Mouse (Mus musculus) midbrain, embryonic 10.5 days (tissue): Measurements from ENCODE around the gene Slc2a12. TPM values are rescaled to one million over a fixed set of nuclear protein-coding genes. Genes with fewer than 3 reads are reported as not detected.
A peak's percentile ranks its signal among the peaks of the same experiment; 100 is the strongest.

Source experiments
- DNase-seq: peaks from one replicate; pipeline ENCODE4 v3.0.0-alpha.2; 2017; ENCODE audit warnings: low spot score
- H3K27ac ChIP-seq: fragments of 300-500 bp; sonication (generic); replicated peaks from 2 replicates; pipeline ENCODE4 v1.5.1; 2016; ENCODE audit warnings: mild to moderate bottlenecking
- H3K27me3 ChIP-seq: fragments of 300-500 bp; sonication (generic); 2 replicates; pipeline ENCODE4 v1.6.1; 2016; ENCODE audit warnings: low read depth, mild to moderate bottlenecking; ENCODE audit not compliant: poor library complexity, severe bottlenecking
- H3K36me3 ChIP-seq: fragments of 300-500 bp; sonication (generic); 2 replicates; pipeline ENCODE4 v1.6.1; 2016; ENCODE audit warnings: mild to moderate bottlenecking, moderate library complexity
- H3K4me1 ChIP-seq: fragments of 300-500 bp; sonication (generic); 2 replicates; pipeline ENCODE4 v1.6.1; 2016
- H3K4me3 ChIP-seq: fragments of 300-500 bp; sonication (generic); 2 replicates; pipeline ENCODE4 v1.5.1; 2016; ENCODE audit warnings: mild to moderate bottlenecking, moderate library complexity
- H3K9me3 ChIP-seq: fragments of 300-500 bp; sonication (generic); replicated peaks from 2 replicates; pipeline ENCODE4 v1.6.1; 2016; ENCODE audit warnings: mild to moderate bottlenecking
- WGBS: fragments of 180-500 bp; shearing (Covaris S2); methylation state at CpG from one replicate; pipeline ENCODE4 v1.1.7; 2016; 5-methylcytosine and 5-hydroxymethylcytosine counted together
- microRNA-seq: library from miRNA; unstranded; fragments of <30 nt; microRNA quantifications from one replicate; pipeline ENCODE4, GENCODE M21; 2017
- polyA plus RNA-seq: library from polyadenylated mRNA; unstranded; fragments of >200 nt; fragmentation: Nextera tagmentation; extraction: Ambion mirVana; gene quantifications from 2 replicates; pipeline ENCODE4 v1.2.1, GENCODE M21; 2016

The Slc2a12 gene
- polyA plus RNA-seq, 1 experiment from 2014 or later = 1.5 TPM

DNA sequence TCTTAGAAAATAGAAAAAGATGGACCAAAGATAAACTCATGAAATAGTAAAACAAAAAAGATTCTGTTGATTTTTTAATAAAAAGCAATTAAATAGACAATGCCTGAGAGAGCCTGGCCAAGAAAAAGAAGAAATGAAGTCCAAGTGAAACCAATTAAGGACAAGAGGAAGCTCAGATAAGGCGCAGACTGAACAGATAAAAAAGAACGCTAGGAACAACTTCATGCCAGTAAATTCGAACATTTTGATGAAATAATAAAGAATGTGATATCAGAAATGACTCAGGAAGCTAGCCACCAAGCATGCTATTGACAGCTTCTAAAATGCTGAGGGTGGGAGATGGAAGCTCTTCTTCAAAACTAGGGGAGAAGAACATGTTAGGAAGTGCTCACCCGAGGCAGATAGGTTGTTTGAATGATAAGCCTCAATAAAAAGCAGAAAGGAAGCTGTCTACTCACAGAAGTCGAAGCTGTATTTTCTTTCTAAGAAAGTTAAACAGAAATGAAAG lies 106.4 kb downstream of the Slc2a12 start:
- Histone ChIP-seq H3K4me1 (0 out of 2 replicates have a peak, but pooled peaks cover 2% of the 10 kb centered on the region), H3K36me3 (no peaks in the 10 kb centered on the region), H3K27me3 (no peaks in the 10 kb centered on the region), H3K9me3 (no peaks in the 10 kb centered on the region; the same call in 1 of the 2 replicates), H3K4me3 (no peak overlapping the region), H3K27ac (no peak overlapping the region)
- DNase-seq = no peak
- WGBS = 75% methylated on average over 5 of the region's 5 CpGs

Small RNAs within 50 kb of the gene (microRNA-seq; reads per million reads assigned to microRNA genes)
- 6.0 reads per million, percentile 14 among the genes with 10 or more reads in this experiment for gene Mir7663

Other genes starting within 250 kb of the Slc2a12 start
- gene Tbpl1, start 86.9 kb downstream of the Slc2a12 start, polyA plus RNA-seq = 102 and 107 TPM in 2 replicates
- not detected in 2 replicates for gene Tcf21, start 175.2 kb downstream of the Slc2a12 start, polyA plus RNA-seq